Mouse (Mus musculus): ENCODE measurements around the gene Tspan11. TPM values are rescaled to one million over a fixed set of nuclear protein-coding genes. Genes with fewer than 3 reads are reported as not detected.

Tspan11 gene
- polyA plus RNA-seq, 1 experiment from 2014 or later = 5.2 TPM

- no peak for ATAC-seq (ENCODE audit: insufficient read depth, low FRiP score, low read depth)
- H3K9me3 ChIP-seq = no peaks in the 10 kb centered on the region
- H3K4me3 ChIP-seq (replicated peaks) = no peak overlapping the region
- 62% methylated on average over 3 of the region's 3 CpGs for WGBS
- H3K27ac ChIP-seq = no peak overlapping the region
- H3K4me2 ChIP-seq = no peak overlapping the region
- H3K36me3 ChIP-seq = no peaks in the 10 kb centered on the region
- H3K9ac ChIP-seq = no peak overlapping the region
- no peaks in the 10 kb centered on the region for H3K27me3 ChIP-seq (replicated peaks)
- H3K4me1 ChIP-seq = no peaks in the 10 kb centered on the region
These were observed 29.6 kb downstream of the Tspan11 start for GRCm38 (mm10) chr6:127916993-127917392.

GRCm38 (mm10) chr6:127917712-127918111 lies 30.3 kb downstream of the Tspan11 start:
- Histone ChIP-seq H3K36me3 (no peaks in the 10 kb centered on the region), H3K27me3 (replicated peaks) (no peaks in the 10 kb centered on the region), H3K9me3 (no peaks in the 10 kb centered on the region), H3K4me2 (no peak overlapping the region), H3K27ac (no peak overlapping the region), H3K9ac (no peak overlapping the region), H3K4me1 (no peaks in the 10 kb centered on the region), H3K4me3 (replicated peaks) (no peak overlapping the region)
- ATAC-seq (ENCODE audit: insufficient read depth, low FRiP score, low read depth) = no peak
- WGBS = 65% methylated on average over 4 of the region's 4 CpGs

- ATAC-seq (ENCODE audit: insufficient read depth, low FRiP score, low read depth) = no peak
- 73% methylated on average over 6 of the region's 6 CpGs for WGBS
These were observed 32.1 kb downstream of the Tspan11 start for GRCm38 (mm10) chr6:127919491-127919890.

GRCm38 (mm10) chr6:127920652-127921051 lies 33.3 kb downstream of the Tspan11 start:
- H3K4me3 ChIP-seq (replicated peaks) = no peak overlapping the region
- no peak for ATAC-seq (ENCODE audit: insufficient read depth, low FRiP score, low read depth)
- 7% methylated on average over 8 of the region's 8 CpGs for WGBS

More at GRCm38 (mm10) chr6:127919491-127919890, 32.1 kb downstream of the Tspan11 start:
- no peak overlapping the region for H3K4me3 ChIP-seq (replicated peaks)
- no peaks in the 10 kb centered on the region for H3K4me1 ChIP-seq
- H3K9me3 ChIP-seq = no peaks in the 10 kb centered on the region
- no peak overlapping the region for H3K9ac ChIP-seq
- no peak overlapping the region for H3K27ac ChIP-seq
- H3K4me2 ChIP-seq = no peak overlapping the region
- H3K36me3 ChIP-seq = no peaks in the 10 kb centered on the region
- H3K27me3 ChIP-seq (replicated peaks) = no peaks in the 10 kb centered on the region

DNA sequence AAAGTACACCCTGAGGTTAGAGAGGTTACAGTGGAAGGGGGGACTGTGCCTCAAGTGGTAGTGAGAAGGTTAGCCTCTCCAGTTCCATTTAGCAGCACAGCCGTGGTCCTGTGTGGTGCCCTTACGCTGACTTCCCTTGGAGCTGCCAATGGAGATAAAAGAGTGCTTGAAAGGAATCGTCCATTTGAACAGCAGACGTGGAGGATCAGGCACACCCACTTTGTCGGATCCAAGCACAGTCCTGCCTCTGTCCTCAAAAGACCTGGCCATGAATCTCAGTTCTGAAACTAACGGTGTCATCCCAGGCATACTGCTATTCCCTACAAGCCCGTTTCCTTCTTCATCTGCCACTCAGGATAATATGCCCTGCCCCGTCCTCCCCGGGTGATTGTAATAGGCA lies 34.6 kb downstream of the Tspan11 start:
- Histone ChIP-seq H3K36me3 (no peaks in the 10 kb centered on the region), H3K4me2 (no peak overlapping the region), H3K9me3 (no peaks in the 10 kb centered on the region), H3K9ac (no peak overlapping the region), H3K27me3 (replicated peaks) (no peaks in the 10 kb centered on the region), H3K4me3 (replicated peaks) (no peak overlapping the region), H3K4me1 (no peaks in the 10 kb centered on the region), H3K27ac (no peak overlapping the region)
- no peak for ATAC-seq (ENCODE audit: insufficient read depth, low FRiP score, low read depth)
- 55% methylated on average over 9 of the region's 9 CpGs for WGBS

More at GRCm38 (mm10) chr6:127920652-127921051, 33.3 kb downstream of the Tspan11 start:
- no peaks in the 10 kb centered on the region for H3K27me3 ChIP-seq (replicated peaks)
- no peaks in the 10 kb centered on the region for H3K4me1 ChIP-seq
- no peak overlapping the region for H3K4me2 ChIP-seq
- H3K9ac ChIP-seq = no peak overlapping the region
- H3K9me3 ChIP-seq = no peaks in the 10 kb centered on the region
- no peaks in the 10 kb centered on the region for H3K36me3 ChIP-seq
- H3K27ac ChIP-seq = no peak overlapping the region

DNA sequence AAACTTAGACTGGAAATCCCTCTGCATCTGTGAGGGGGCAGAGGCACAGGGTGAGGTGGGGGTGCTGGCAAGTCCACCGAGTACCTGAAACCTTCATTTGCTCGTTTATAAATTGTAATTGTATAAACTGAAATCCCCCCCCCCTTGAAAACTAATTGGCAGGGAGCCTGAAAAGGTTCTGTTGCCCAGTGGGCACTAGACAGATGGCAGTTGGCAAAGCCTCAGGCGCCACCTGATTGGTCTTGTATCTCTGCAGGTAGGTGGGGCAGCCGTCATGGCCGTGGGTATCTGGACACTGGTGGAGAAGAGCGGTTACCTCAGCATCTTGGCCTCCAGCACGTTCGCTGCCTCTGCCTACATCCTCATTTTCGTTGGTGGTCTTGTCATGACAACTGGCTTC lies 35.9 kb downstream of the Tspan11 start:
- WGBS = 78% methylated on average over 9 of the region's 9 CpGs
- no peak for ATAC-seq (ENCODE audit: insufficient read depth, low FRiP score, low read depth)
- Histone ChIP-seq H3K4me2 (no peak overlapping the region), H3K4me3 (replicated peaks) (no peak overlapping the region), H3K27ac (no peak overlapping the region), H3K9me3 (no peaks in the 10 kb centered on the region), H3K9ac (no peak overlapping the region), H3K36me3 (no peaks in the 10 kb centered on the region), H3K4me1 (no peaks in the 10 kb centered on the region), H3K27me3 (replicated peaks) (no peaks in the 10 kb centered on the region)

GRCm38 (mm10) chr6:127924750-127925149 lies 37.4 kb downstream of the Tspan11 start:
- no peaks in the 10 kb centered on the region for H3K27me3 ChIP-seq (replicated peaks)
- H3K36me3 ChIP-seq = no peaks in the 10 kb centered on the region
- 67% methylated on average over 6 of the region's 6 CpGs for WGBS
- no peak overlapping the region for H3K4me3 ChIP-seq (replicated peaks)
- no peak for ATAC-seq (ENCODE audit: insufficient read depth, low FRiP score, low read depth)
- no peaks in the 10 kb centered on the region for H3K9me3 ChIP-seq
- no peaks in the 10 kb centered on the region for H3K4me1 ChIP-seq
- H3K4me2 ChIP-seq = no peak overlapping the region
- no peak overlapping the region for H3K27ac ChIP-seq
- no peak overlapping the region for H3K9ac ChIP-seq

DNA sequence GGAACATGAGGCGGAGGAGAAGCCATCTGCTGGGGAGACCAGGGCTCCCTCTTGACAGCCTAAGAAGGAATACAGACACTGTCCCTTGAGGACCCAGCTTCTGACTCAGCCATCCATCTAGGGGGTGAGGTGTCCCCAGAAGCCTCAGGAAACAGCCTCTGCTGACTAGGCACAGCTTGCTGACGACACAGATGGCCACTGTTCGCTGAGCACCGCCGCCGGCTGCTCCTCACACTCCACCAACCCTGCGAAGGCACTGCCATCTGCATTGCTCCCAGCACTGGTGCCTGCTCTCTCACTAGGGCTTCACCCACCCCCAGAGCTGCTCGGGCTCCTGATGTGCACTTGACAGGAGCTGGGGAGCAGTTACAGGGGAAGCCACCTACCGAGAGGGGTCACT lies 38.5 kb downstream of the Tspan11 start:
- Histone ChIP-seq H3K27me3 (replicated peaks) (no peaks in the 10 kb centered on the region), H3K4me1 (no peaks in the 10 kb centered on the region), H3K36me3 (no peaks in the 10 kb centered on the region), H3K9me3 (no peaks in the 10 kb centered on the region), H3K4me3 (replicated peaks) (no peak overlapping the region), H3K4me2 (no peak overlapping the region), H3K27ac (no peak overlapping the region), H3K9ac (no peak overlapping the region)
- no peak for ATAC-seq (ENCODE audit: insufficient read depth, low FRiP score, low read depth)
- 63% methylated on average over 9 of the region's 9 CpGs for WGBS

- H3K27ac ChIP-seq = no peak overlapping the region
- no peak for ATAC-seq (ENCODE audit: insufficient read depth, low FRiP score, low read depth)
- no peaks in the 10 kb centered on the region for H3K9me3 ChIP-seq
- H3K4me2 ChIP-seq = no peak overlapping the region
- no peaks in the 10 kb centered on the region for H3K36me3 ChIP-seq
- peaks cover 9% of the 10 kb centered on the region for H3K4me1 ChIP-seq
- no peak overlapping the region for H3K9ac ChIP-seq
- no peak overlapping the region for H3K4me3 ChIP-seq (replicated peaks)
- whole genome bisulfite sequencing = 87% methylated on average over 5 of the region's 5 CpGs
- H3K27me3 ChIP-seq (replicated peaks) = no peaks in the 10 kb centered on the region
These were observed 41.3 kb downstream of the Tspan11 start for GRCm38 (mm10) chr6:127928682-127929081.

GRCm38 (mm10) chr6:127932697-127933096 lies 45.3 kb downstream of the Tspan11 start:
- no peak for ATAC-seq (ENCODE audit: insufficient read depth, low FRiP score, low read depth)
- Histone ChIP-seq H3K9me3 (no peaks in the 10 kb centered on the region), H3K4me3 (replicated peaks) (no peak overlapping the region), H3K27me3 (replicated peaks) (no peaks in the 10 kb centered on the region), H3K36me3 (no peaks in the 10 kb centered on the region), H3K27ac (no peak overlapping the region), H3K9ac (no peak overlapping the region), H3K4me1 (peaks cover 9% of the 10 kb centered on the region), H3K4me2 (no peak overlapping the region)
- WGBS = 25% methylated on average over 5 of the region's 5 CpGs

DNA sequence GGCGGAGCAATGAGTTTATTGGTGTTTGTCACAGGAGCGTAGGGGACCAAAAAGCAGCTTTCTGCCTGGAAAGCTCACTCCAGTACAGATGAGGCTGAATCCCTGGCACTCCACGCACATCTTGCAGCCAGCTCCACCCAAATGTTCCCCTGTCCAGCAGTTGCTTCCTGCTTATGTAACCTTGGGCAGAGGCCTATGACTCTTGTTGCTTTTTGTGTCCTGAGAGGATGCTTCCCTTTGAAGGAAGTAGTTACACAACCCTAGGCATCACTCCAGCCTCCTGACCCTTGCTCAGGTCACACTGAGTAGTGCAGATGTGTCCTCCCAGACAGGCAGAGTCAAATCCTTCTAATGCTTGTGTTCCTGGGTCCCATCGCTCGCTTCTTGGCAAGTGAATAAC lies 46.5 kb downstream of the Tspan11 start:
- ATAC-seq (ENCODE audit: insufficient read depth, low FRiP score, low read depth) = no peak
- H3K4me1 ChIP-seq = peaks cover 9% of the 10 kb centered on the region
- H3K27ac ChIP-seq = no peak overlapping the region
- WGBS = 85% methylated on average over 5 of the region's 5 CpGs
- H3K27me3 ChIP-seq (replicated peaks) = no peaks in the 10 kb centered on the region
- no peaks in the 10 kb centered on the region for H3K9me3 ChIP-seq
- H3K4me3 ChIP-seq (replicated peaks) = no peak overlapping the region
- H3K36me3 ChIP-seq = no peaks in the 10 kb centered on the region
- no peak overlapping the region for H3K9ac ChIP-seq
- no peak overlapping the region for H3K4me2 ChIP-seq

- Histone ChIP-seq H3K27ac (no peak overlapping the region), H3K9me3 (no peaks in the 10 kb centered on the region), H3K4me1 (peaks cover 9% of the 10 kb centered on the region), H3K27me3 (replicated peaks) (no peaks in the 10 kb centered on the region), H3K4me2 (no peak overlapping the region), H3K4me3 (replicated peaks) (no peak overlapping the region), H3K9ac (no peak overlapping the region), H3K36me3 (no peaks in the 10 kb centered on the region)
- no peak for ATAC-seq (ENCODE audit: insufficient read depth, low FRiP score, low read depth)
- 74% methylated on average over 3 of the region's 3 CpGs for WGBS
These were observed 47.7 kb downstream of the Tspan11 start for GRCm38 (mm10) chr6:127935105-127935504.

DNA sequence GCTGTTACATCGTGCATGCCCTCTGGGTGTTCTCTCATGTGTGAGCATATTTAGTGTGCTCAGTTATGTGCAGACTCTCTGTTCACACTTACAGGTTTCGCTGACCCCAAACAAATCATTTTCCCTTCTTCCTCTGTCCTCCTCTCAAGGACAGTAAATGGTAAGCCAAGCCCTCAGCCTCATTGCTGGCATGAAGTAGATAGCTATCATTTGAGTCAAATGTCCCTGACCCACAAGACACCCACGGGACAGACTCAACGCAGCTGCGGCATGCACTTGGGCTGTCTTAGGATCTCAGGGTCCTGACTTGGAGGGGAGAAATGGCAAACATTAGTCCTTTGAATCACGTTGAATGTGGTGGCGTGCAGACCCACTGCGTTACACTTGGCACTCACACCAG lies 55.0 kb downstream of the Tspan11 start:
- no peak overlapping the region for H3K27ac ChIP-seq
- H3K9me3 ChIP-seq = no peaks in the 10 kb centered on the region
- H3K4me1 ChIP-seq = no peaks in the 10 kb centered on the region
- no peak overlapping the region for H3K9ac ChIP-seq
- ATAC-seq (ENCODE audit: insufficient read depth, low FRiP score, low read depth) = no peak
- no peak overlapping the region for H3K4me2 ChIP-seq
- WGBS = 87% methylated on average over 8 of the region's 8 CpGs
- no peaks in the 10 kb centered on the region for H3K27me3 ChIP-seq (replicated peaks)
- H3K36me3 ChIP-seq = no peaks in the 10 kb centered on the region
- no peak overlapping the region for H3K4me3 ChIP-seq (replicated peaks)

Data from stomach, embryonic 15.5 days (tissue).